Mouse (Mus musculus): ENCODE measurements around the gene Msi2. TPM values are rescaled to one million over a fixed set of nuclear protein-coding genes. Genes with fewer than 3 reads are reported as not detected.

The Msi2 gene
- polyA plus RNA-seq, 1 experiment from 2014 or later, result 21.3 TPM

- WGBS, result 84% methylated on average over 9 of the region's 9 CpGs
- peaks cover 37% of the 10 kb centered on the region for H3K36me3 ChIP-seq
- H3K9me3 ChIP-seq, result no peaks in the 10 kb centered on the region
- H3K4me2 ChIP-seq (replicated peaks), result no peak overlapping the region
- ATAC-seq (ENCODE audit: low FRiP score, low read depth), result no peak
- 0 out of 2 replicates have a peak, but pooled peaks cover 3% of the 10 kb centered on the region for H3K4me1 ChIP-seq
- no peaks in the 10 kb centered on the region for H3K27me3 ChIP-seq
- H3K9ac ChIP-seq, result no peak overlapping the region
- H3K4me3 ChIP-seq, result no peak overlapping the region
- H3K27ac ChIP-seq, result no peak overlapping the region
These were observed 335.9 kb downstream of the Msi2 start for GRCm38 (mm10) chr11:88382449-88382848.

DNA sequence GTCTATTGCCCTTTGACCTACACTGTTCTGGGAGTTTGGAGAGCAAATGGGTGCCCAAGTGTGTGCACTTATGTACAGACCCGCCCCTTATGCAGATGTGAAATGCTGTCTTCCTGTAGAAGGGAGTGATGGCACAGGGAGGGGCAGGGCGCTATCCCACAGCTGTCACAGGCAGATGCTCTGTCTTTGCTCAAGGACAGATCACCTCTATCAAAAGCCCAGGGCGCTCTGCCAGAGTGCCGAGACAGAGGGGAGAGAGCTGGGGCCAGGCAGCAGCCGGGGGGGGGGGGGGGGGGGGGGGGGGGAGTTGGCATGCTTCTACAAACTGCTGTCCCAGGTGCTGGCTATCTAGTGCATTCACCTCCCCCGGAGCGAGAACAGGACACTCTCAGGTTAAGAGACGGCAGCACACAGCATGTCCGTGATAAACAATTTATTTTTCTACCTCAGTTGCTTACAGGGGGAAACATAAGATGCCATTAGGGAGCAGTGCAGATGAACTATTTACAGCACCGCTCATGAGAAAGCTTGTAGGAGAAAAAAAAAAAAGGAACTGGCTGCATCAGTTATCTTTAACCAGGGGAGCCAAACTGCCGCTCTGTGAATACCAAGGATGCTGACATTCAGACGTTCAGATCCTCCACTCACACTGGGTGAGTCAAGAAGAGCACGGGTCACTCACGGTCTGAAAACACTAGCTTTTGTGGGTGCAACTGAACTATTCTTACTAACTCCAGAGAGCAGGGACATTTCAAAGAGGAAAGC is 337.0 kb downstream of the Msi2 start:
- Histone ChIP-seq H3K4me3 (no peak overlapping the region), H3K36me3 (peaks cover 44% of the 10 kb centered on the region), H3K9me3 (no peaks in the 10 kb centered on the region), H3K27ac (no peak overlapping the region), H3K9ac (no peak overlapping the region), H3K4me2 (replicated peaks) (no peak overlapping the region), H3K27me3 (no peaks in the 10 kb centered on the region), H3K4me1 (no peaks in the 10 kb centered on the region)
- no peak for ATAC-seq (ENCODE audit: low FRiP score, low read depth)
- 69% methylated on average over 11 of the region's 14 CpGs for WGBS

DNA sequence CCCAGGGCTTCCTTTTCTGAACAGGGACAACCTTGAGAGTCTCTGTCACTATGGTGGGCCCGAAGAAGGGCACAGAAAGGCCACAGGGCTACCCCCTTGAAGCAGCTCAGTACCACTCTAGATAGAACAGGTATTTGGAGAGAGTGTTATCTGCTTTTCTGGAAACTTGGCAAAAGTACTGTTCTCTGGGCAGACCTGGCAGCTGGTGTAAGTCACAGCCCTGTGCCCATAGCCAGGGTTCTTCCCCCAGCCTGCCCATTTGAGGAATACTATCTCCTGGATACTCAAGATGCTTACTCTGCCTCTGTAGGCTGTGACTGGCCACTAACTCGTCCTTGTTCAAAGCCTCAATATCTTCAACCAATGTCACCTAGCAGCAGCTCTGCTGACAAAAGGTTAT is 338.7 kb downstream of the Msi2 start:
- no peak overlapping the region for H3K27ac ChIP-seq
- H3K27me3 ChIP-seq, result no peaks in the 10 kb centered on the region
- no peaks in the 10 kb centered on the region for H3K9me3 ChIP-seq
- H3K36me3 ChIP-seq, result peaks cover 35% of the 10 kb centered on the region
- H3K4me3 ChIP-seq, result no peak overlapping the region
- WGBS, result 80% methylated on average over 2 of the region's 2 CpGs
- no peaks in the 10 kb centered on the region for H3K4me1 ChIP-seq
- H3K4me2 ChIP-seq (replicated peaks), result no peak overlapping the region
- no peak for ATAC-seq (ENCODE audit: low FRiP score, low read depth)
- no peak overlapping the region for H3K9ac ChIP-seq

DNA sequence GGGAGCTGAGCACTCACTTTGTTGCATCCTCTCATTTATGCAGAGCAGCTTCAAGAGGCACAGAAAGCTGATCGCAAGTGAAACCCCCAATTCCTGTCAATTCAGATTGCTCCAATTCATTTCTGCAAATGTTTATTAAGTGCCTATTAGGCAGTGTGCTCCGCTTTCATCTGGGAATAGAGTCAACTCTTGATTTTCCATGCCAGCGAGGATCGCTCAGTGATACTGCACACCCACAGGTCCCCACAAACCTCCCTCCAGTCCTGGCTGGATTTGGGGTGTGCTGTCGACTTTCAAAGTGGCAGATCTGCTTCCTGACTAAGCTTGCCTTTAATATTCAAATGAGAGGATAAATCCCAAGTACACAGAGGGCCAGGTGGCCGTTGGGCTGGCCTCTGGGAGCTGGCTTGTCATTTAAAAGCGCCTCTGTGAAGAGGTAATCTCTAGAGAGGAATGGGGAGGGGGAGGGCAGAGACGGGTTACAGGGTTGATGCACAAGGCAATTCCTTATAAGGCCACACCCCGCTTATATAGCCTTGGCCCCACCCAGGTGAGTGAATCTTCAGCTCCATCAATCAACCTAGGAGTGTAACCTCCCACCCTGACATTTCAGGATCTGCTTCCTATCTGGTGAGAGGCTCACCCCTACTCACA is 339.5 kb downstream of the Msi2 start:
- peaks cover 32% of the 10 kb centered on the region for H3K36me3 ChIP-seq

GRCm38 (mm10) chr11:88372589-88372988 is 345.7 kb downstream of the Msi2 start:
- Histone ChIP-seq H3K4me3 (no peak overlapping the region), H3K9me3 (no peaks in the 10 kb centered on the region), H3K36me3 (peaks cover 15% of the 10 kb centered on the region), H3K27me3 (no peaks in the 10 kb centered on the region), H3K4me2 (replicated peaks) (no peak overlapping the region), H3K27ac (no peak overlapping the region), H3K4me1 (peaks cover 4% of the 10 kb centered on the region; the same call in 1 of the 2 replicates), H3K9ac (no peak overlapping the region)
- 82% methylated on average over 4 of the region's 4 CpGs for WGBS
- no peak for ATAC-seq (ENCODE audit: low FRiP score, low read depth)

More for the DNA sequence above, 339.5 kb downstream of the Msi2 start:
- 58% methylated on average over 9 of the region's 9 CpGs for WGBS
- H3K4me3 ChIP-seq, result no peak overlapping the region
- no peaks in the 10 kb centered on the region for H3K9me3 ChIP-seq
- H3K4me1 ChIP-seq, result no peaks in the 10 kb centered on the region
- H3K9ac ChIP-seq, result no peak overlapping the region
- H3K4me2 ChIP-seq (replicated peaks), result no peak overlapping the region
- no peak for ATAC-seq (ENCODE audit: low FRiP score, low read depth)
- H3K27me3 ChIP-seq, result no peaks in the 10 kb centered on the region
- H3K27ac ChIP-seq, result no peak overlapping the region

DNA sequence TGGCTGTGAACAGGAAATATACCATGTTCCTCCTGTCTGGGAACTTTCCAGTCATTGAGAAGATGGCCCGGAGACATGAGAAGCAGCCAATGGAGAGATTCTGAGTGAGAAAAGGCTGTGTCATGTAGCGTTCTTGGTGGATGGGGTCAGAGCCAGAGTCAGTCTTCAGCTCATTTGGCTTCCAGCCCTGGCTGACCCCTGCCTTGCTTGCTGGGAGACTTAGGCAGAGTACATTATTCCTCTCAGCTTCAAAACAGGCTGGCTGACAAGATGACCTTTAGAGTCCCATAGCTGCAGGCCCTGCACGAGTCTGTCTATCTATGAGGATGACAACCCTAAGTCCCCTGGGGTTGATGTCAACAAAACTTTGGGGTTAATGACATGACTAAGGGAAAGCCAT is 348.4 kb downstream of the Msi2 start:
- Histone ChIP-seq H3K27ac (no peak overlapping the region), H3K27me3 (no peaks in the 10 kb centered on the region), H3K9me3 (no peaks in the 10 kb centered on the region), H3K36me3 (peaks cover 19% of the 10 kb centered on the region), H3K4me2 (replicated peaks) (no peak overlapping the region), H3K9ac (no peak overlapping the region), H3K4me1 (peaks cover 4% of the 10 kb centered on the region; the same call in 1 of the 2 replicates), H3K4me3 (no peak overlapping the region)
- WGBS, result 80% methylated on average over 3 of the region's 3 CpGs
- ATAC-seq (ENCODE audit: low FRiP score, low read depth), result no peak

GRCm38 (mm10) chr11:88367501-88367900 is 350.8 kb downstream of the Msi2 start:
- H3K9me3 ChIP-seq, result no peaks in the 10 kb centered on the region
- no peaks in the 10 kb centered on the region for H3K27me3 ChIP-seq
- H3K4me1 ChIP-seq, result no peaks in the 10 kb centered on the region
- no peak overlapping the region for H3K4me3 ChIP-seq
- no peak overlapping the region for H3K9ac ChIP-seq
- H3K36me3 ChIP-seq, result peaks cover 19% of the 10 kb centered on the region
- H3K4me2 ChIP-seq (replicated peaks), result no peak overlapping the region
- 82% methylated on average over 4 of the region's 4 CpGs for WGBS
- H3K27ac ChIP-seq, result no peak overlapping the region
- no peak for ATAC-seq (ENCODE audit: low FRiP score, low read depth)

DNA sequence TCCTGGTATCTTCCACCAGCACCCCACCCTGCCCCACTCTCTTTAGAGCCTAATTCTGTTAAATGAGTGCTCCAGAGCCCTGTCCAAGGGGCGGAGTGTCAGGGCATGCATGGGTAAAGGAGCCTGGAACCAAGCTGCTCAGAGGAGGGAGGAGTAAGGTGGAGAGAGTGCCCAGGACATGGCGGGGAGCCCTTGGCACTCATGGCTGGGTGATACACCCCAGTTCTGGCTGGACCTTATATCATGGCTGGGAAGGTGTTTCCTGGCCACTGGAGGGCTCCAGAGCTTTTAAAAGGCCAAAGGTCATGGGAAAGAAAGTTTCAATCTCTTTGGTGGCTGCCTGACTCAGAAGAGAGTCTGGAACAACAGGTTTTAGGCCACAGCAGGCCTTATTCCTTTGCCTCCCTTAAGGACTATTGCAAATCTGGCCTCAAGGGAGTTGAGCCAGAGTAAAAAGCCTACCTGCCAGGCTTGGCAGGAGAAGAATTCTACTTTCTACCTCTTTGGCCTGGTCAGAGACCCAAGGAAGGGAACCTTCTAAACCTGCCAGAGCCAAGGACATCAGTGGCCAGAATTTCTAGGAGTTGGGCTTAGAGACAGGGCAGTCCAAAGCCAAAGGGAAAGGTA is 352.3 kb downstream of the Msi2 start:
- no peaks in the 10 kb centered on the region for H3K4me1 ChIP-seq
- H3K27ac ChIP-seq, result no peak overlapping the region
- no peaks in the 10 kb centered on the region for H3K9me3 ChIP-seq
- ATAC-seq (ENCODE audit: low FRiP score, low read depth), result no peak
- no peak overlapping the region for H3K9ac ChIP-seq
- H3K4me2 ChIP-seq (replicated peaks), result no peak overlapping the region
- peaks cover 22% of the 10 kb centered on the region for H3K36me3 ChIP-seq
- H3K4me3 ChIP-seq, result no peak overlapping the region
- no peaks in the 10 kb centered on the region for H3K27me3 ChIP-seq
- 93% methylated on average over 2 of the region's 2 CpGs for WGBS

GRCm38 (mm10) chr11:88364231-88364630 is 354.1 kb downstream of the Msi2 start:
- H3K4me2 ChIP-seq (replicated peaks), result no peak overlapping the region
- WGBS, result 95% methylated on average over 3 of the region's 3 CpGs

DNA sequence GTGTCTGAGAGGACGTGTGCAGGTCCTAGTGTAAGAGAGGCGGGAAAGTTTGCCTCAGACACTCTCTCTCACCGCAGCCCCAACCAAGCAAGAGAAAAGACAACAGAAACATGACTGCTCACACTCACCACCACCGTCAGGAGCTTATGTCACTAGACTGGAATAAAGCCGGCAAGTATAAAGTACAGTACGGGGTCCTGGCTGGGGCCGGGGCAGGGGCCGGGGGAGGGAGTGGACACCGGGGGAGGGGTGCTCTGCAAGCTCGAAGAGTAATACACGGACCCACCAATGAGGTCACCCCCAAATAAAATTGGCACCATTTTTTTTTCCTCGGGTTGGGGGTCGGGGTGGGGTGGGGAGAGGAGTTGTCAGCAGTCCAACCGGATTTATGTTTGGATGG is 354.8 kb downstream of the Msi2 start:
- H3K9ac ChIP-seq, result no peak overlapping the region

More at GRCm38 (mm10) chr11:88364231-88364630, 354.1 kb downstream of the Msi2 start:
- Histone ChIP-seq H3K36me3 (peaks cover 27% of the 10 kb centered on the region), H3K27me3 (no peaks in the 10 kb centered on the region), H3K9me3 (no peaks in the 10 kb centered on the region), H3K9ac (no peak overlapping the region), H3K4me3 (no peak overlapping the region), H3K27ac (no peak overlapping the region), H3K4me1 (no peaks in the 10 kb centered on the region)
- ATAC-seq (ENCODE audit: low FRiP score, low read depth), result no peak

DNA sequence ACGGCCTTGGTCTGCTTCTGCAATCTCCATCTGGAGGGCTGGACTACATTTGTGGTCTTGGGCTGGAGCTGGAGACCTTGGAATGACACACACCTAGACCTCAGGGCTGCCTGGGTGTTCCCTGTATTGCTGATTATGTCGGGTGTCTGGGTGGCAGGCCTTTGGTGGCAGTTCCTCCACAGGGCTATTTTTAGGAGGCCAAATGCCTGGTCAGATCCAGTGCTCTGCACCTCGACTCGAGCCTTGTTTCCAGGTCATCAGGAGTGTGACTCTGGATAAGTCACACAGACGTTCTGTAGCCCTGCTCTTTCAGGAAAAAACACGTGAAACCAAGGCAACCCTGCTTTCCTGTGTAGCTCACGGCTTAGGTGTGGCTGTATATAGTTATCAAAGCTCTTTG is 358.6 kb downstream of the Msi2 start:
- Histone ChIP-seq H3K9me3 (no peaks in the 10 kb centered on the region), H3K27ac (no peak overlapping the region), H3K4me1 (peaks cover 28% of the 10 kb centered on the region), H3K36me3 (peaks cover 23% of the 10 kb centered on the region), H3K4me3 (no peak overlapping the region), H3K4me2 (replicated peaks) (no peak overlapping the region), H3K9ac (no peak overlapping the region), H3K27me3 (no peaks in the 10 kb centered on the region)
- WGBS, result 80% methylated on average over 7 of the region's 7 CpGs
- no peak for ATAC-seq (ENCODE audit: low FRiP score, low read depth)

More for the DNA sequence above, 354.8 kb downstream of the Msi2 start:
- WGBS, result 80% methylated on average over 14 of the region's 14 CpGs
- Histone ChIP-seq H3K27ac (no peak overlapping the region), H3K36me3 (peaks cover 30% of the 10 kb centered on the region), H3K4me2 (replicated peaks) (no peak overlapping the region), H3K4me3 (no peak overlapping the region), H3K27me3 (no peaks in the 10 kb centered on the region), H3K4me1 (peaks cover under 1% of the 10 kb centered on the region; the same call in 1 of the 2 replicates), H3K9me3 (no peaks in the 10 kb centered on the region)
- ATAC-seq (ENCODE audit: low FRiP score, low read depth), result no peak

DNA sequence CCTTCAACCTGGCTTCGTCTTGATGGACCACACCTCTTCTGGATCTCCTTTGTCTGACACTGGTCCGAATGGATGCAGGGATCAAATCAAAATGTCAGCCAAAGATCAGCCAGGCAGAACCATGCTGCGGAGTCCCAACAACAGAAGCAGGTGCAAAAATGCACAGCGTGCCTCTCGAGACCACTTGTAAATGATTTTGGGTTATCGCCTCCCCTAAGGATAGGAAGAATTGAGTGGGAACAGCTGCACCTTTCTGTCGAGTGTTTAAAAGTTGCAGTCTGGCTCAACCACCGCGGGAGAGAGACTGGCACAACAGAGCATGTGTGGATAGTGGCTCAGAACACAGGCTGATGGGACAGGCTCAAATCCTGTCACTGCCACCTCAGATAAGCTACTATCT is 361.0 kb downstream of the Msi2 start:
- H3K4me2 ChIP-seq (replicated peaks), result peak overlapping the region; percentile 44
- peaks cover 28% of the 10 kb centered on the region for H3K36me3 ChIP-seq
- 35% methylated on average over 9 of the region's 9 CpGs for WGBS
- no peak overlapping the region for H3K9ac ChIP-seq
- ATAC-seq (ENCODE audit: low FRiP score, low read depth), result no peak
- no peaks in the 10 kb centered on the region for H3K27me3 ChIP-seq
- peaks cover 28% of the 10 kb centered on the region for H3K4me1 ChIP-seq
- peak overlapping the region; percentile 79 for H3K27ac ChIP-seq
- no peak overlapping the region for H3K4me3 ChIP-seq
- no peaks in the 10 kb centered on the region for H3K9me3 ChIP-seq
